Mouse (Mus musculus) liver, adult 2 months (tissue): ENCODE data around the gene Srp9.

Source experiments
- CTCF ChIP-seq: fragments of 200-500 bp; IDR thresholded peaks from 2 replicates; pipeline ENCODE4 v1.5.1; 2011; ENCODE audit warnings: low read depth, low read length, control low read depth
- POLR2A ChIP-seq: fragments of 200-500 bp; IDR thresholded peaks from 2 replicates; pipeline ENCODE4 v1.6.1; 2011; ENCODE audit warnings: low read length, control low read depth; ENCODE audit not compliant: insufficient read depth; ENCODE audit errors: extremely low read depth

DNA sequence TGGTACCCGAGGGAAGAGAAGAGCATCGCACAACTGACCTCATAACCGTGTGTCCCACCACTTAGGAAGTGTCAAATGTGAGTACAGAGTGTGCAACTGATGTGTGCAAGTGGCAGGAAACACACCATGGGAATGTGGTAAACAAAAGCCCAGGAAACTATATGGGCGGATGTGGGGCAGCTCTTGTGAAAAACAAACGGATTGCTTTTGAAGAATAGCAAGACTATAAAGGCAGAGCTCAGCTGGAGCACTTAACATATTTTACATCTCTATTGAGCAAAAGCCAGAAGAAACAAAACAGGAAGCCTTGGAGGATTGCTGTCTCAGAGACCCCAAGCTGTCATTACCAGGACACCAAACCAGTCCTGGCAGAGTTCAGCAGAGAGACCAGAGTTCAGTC is 38.4 kb downstream of the Srp9 start:
- TF ChIP-seq POLR2A: no peak
- TF ChIP-seq CTCF: no peak
